Mouse (Mus musculus) thymus, adult 2 months (tissue): Measurements from ENCODE around the gene Midn. TPM values are rescaled to one million over a fixed set of nuclear protein-coding genes. Genes with fewer than 3 reads are reported as not detected.

Experiments
- DNase-seq: peaks from one replicate; pipeline ENCODE4 v3.0.0; 2021
- H3K27ac ChIP-seq: fragments of 200-500 bp; 2 replicates; pipeline ENCODE4 v1.5.1; 2012; ENCODE audit warnings: low read length, control low read depth; ENCODE audit not compliant: control insufficient read depth, insufficient read depth
- H3K27me3 ChIP-seq: fragments of 200-500 bp; 2 replicates; pipeline ENCODE4 v1.6.1; 2012; ENCODE audit warnings: mild to moderate bottlenecking, low read length, moderate library complexity, mixed read lengths; ENCODE audit not compliant: control insufficient read depth, insufficient read depth
- H3K36me3 ChIP-seq: fragments of 200-500 bp; 2 replicates; pipeline ENCODE4 v1.6.1; 2012; ENCODE audit warnings: mild to moderate bottlenecking, low read length, moderate library complexity; ENCODE audit not compliant: control insufficient read depth, insufficient read depth
- H3K4me1 ChIP-seq: fragments of 200-500 bp; replicated peaks from 2 replicates; pipeline ENCODE4 v1.6.1; 2012; ENCODE audit warnings: low read length; ENCODE audit not compliant: control insufficient read depth, insufficient read depth
- H3K4me3 ChIP-seq: fragments of 200-500 bp; 2 replicates; pipeline ENCODE4 v1.5.1; 2012; ENCODE audit warnings: mild to moderate bottlenecking, low read length, control low read depth, moderate library complexity; ENCODE audit not compliant: control insufficient read depth, insufficient read depth
- CTCF ChIP-seq: fragments of 200-500 bp; IDR thresholded peaks from 2 replicates; pipeline ENCODE4 v1.5.1; 2012; ENCODE audit warnings: mild to moderate bottlenecking, control low read depth, low read length, moderate library complexity, borderline replicate concordance; ENCODE audit not compliant: control insufficient read depth, poor library complexity, insufficient read depth; ENCODE audit errors: extremely low read depth
- POLR2A ChIP-seq: fragments of 200-500 bp; IDR thresholded peaks from 2 replicates; pipeline ENCODE4 v1.6.1; 2012; ENCODE audit warnings: mild to moderate bottlenecking, low read length, control low read depth, moderate library complexity; ENCODE audit not compliant: control insufficient read depth, poor library complexity, insufficient read depth; ENCODE audit errors: extremely low read depth
- WGBS: fragments of 180-500 bp; shearing (Covaris S2); methylation state at CpG from one replicate; pipeline ENCODE4 v1.1.7; 2018; 5-methylcytosine and 5-hydroxymethylcytosine counted together
- polyA plus RNA-seq: library from polyadenylated mRNA; depleted of rRNA; stranded (reverse); fragments of >200 nt; gene quantifications from 2 replicates; pipeline ENCODE4 v1.2.3, GENCODE M21; 2012

Midn gene
- polyA plus RNA-seq, 1 experiment = 342 TPM

- WGBS = under 1% methylated on average over 27 of the region's 27 CpGs
- Histone ChIP-seq H3K36me3 (no peaks in the 10 kb centered on the region), H3K4me3 (peak overlapping the region; percentile 73), H3K27ac (peak overlapping the region; percentile 11; the same call in 1 of the 2 replicates), H3K4me1 (peaks cover 29% of the 10 kb centered on the region), H3K27me3 (no peaks in the 10 kb centered on the region)
- TF ChIP-seq POLR2A = no peak
- TF ChIP-seq CTCF = no peak
- DNase-seq = no peak
These were observed 31.5 kb upstream of the Midn start for GRCm38 (mm10) chr10:80116563-80116926.

- no peaks in the 10 kb centered on the region for H3K36me3 ChIP-seq
- H3K4me3 ChIP-seq = peak overlapping the region; percentile 73
- peaks cover 29% of the 10 kb centered on the region for H3K4me1 ChIP-seq
- no peak for DNase-seq
- TF ChIP-seq CTCF (no peak), POLR2A (no peak)
- no peaks in the 10 kb centered on the region for H3K27me3 ChIP-seq
- H3K27ac ChIP-seq = peak overlapping the region; percentile 50
- 3% methylated on average over 30 of the region's 30 CpGs for WGBS
These were observed 31.0 kb upstream of the Midn start for GRCm38 (mm10) chr10:80116927-80117691.

GRCm38 (mm10) chr10:80117736-80118135 is 30.3 kb upstream of the Midn start:
- Histone ChIP-seq H3K27ac (peak overlapping the region; percentile 50), H3K4me3 (peak overlapping the region; percentile 73), H3K4me1 (peaks cover 29% of the 10 kb centered on the region), H3K36me3 (no peaks in the 10 kb centered on the region), H3K27me3 (no peaks in the 10 kb centered on the region)
- WGBS = 3% methylated on average over 1 of the region's 1 CpGs
- DNase-seq = no peak
- 0 out of 2 replicates have a peak, but pooled peaks have one; percentile 29 for TF ChIP-seq POLR2A
- TF ChIP-seq CTCF = no peak

GRCm38 (mm10) chr10:80118552-80118951 is 29.5 kb upstream of the Midn start:
- no peak for DNase-seq

GRCm38 (mm10) chr10:80120146-80120545 is 27.9 kb upstream of the Midn start:
- Histone ChIP-seq H3K36me3 (no peaks in the 10 kb centered on the region), H3K4me1 (peaks cover 25% of the 10 kb centered on the region), H3K27ac (no peak overlapping the region), H3K27me3 (no peaks in the 10 kb centered on the region), H3K4me3 (no peak overlapping the region)
- TF ChIP-seq CTCF (no peak), POLR2A (no peak)
- 81% methylated on average over 2 of the region's 2 CpGs for WGBS
- no peak for DNase-seq

More at GRCm38 (mm10) chr10:80118552-80118951, 29.5 kb upstream of the Midn start:
- Histone ChIP-seq H3K4me1 (peaks cover 29% of the 10 kb centered on the region), H3K27me3 (no peaks in the 10 kb centered on the region), H3K4me3 (no peak overlapping the region), H3K36me3 (no peaks in the 10 kb centered on the region), H3K27ac (0 out of 2 replicates have a peak overlapping the region, but pooled peaks have one; percentile 1)
- 43% methylated on average over 6 of the region's 6 CpGs for WGBS
- TF ChIP-seq CTCF (no peak), POLR2A (no peak)

- Histone ChIP-seq H3K27me3 (no peaks in the 10 kb centered on the region), H3K36me3 (peaks cover 8% of the 10 kb centered on the region), H3K27ac (no peak overlapping the region), H3K4me3 (no peak overlapping the region), H3K4me1 (peaks cover 24% of the 10 kb centered on the region)
- DNase-seq = no peak
- no peak for TF ChIP-seq POLR2A
- TF ChIP-seq CTCF = no peak
- 80% methylated on average over 2 of the region's 2 CpGs for WGBS
These were observed 26.4 kb upstream of the Midn start for GRCm38 (mm10) chr10:80121639-80122038.
